Mouse (Mus musculus) T-cell, adult 2 months (primary cell): ENCODE data around the gene Faap24.

ENCODE experiments used
- DNase-seq: peaks from one replicate; pipeline ENCODE4 v3.0.0; 2022; ENCODE audit warnings: low spot score

Gene Faap24

DNA sequence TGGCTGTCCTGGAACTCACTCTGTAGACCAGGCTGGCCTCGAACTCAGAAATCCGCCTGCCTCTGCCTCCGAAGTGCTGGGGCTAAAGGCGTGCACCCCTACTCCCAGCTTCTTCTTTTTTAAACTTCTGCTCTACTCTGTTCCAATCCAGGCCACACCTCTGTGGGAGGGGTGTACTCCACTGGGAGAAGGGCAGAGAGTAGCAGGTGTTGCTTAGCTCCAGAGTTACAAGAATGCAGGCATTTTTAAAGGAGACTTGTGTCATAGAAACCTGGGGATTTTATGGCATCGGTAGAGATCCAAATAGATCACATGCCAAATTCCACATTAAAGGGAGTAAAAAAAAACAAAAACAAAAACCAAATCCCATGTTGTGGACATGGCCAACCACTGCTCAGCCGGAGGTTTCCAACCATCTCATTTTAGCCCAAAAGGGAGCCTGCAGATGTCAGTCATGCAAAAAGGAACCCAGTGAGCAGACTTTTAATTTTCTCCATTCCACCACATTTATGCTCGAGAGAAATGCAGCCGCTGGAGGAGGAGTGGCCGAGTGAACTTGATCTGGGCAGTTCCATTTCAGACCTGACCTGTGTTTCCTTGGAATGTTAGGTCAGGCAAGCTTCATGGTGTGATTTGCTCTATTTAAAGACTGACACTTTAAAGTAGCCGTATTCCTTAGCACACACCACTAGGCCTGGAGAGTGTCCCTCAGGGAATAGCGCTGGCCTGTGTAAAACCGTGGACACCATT is 31.3 kb downstream of the Faap24 start:
- no peak for DNase-seq

DNA sequence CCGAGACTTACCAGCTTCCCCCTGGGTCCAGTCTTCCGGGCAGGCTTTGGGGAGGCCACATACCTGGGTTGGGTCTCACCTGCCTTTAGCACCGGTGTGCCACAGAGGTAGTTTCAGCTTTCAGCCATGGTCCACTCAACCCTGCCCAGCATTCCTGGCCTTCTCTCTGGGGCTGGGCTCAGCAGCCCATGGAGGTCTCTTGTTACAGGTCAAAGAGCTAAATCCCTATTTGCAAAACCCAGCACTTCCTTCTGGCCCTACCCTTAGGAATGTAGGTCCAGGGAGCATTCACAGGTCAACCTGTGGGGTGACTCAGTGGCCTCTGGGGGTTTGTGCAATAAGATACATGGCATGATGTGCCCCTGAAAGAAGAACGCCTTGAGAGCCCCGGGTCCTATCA is 33.8 kb downstream of the Faap24 start:
- DNase-seq, result no peak

DNA sequence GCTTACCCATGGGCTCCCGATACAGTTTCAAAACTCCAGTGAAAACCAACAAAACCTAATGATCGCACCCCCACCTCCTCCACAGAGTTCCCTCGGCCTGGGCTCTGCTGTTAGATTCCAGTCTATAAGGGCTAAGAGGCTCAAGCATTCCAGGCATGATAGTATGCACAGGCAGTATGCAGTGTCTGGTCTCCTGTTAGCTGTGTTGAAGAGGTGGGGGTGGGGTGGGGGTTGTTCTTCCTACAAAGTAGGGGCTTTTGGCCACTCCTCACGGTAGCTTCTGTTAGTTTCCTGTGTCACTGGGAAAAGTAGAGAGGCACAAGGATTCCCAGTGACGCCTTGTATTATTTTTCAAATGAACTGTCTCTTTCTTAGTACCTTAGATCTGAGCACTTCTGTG is 34.4 kb downstream of the Faap24 start:
- no peak for DNase-seq

DNA sequence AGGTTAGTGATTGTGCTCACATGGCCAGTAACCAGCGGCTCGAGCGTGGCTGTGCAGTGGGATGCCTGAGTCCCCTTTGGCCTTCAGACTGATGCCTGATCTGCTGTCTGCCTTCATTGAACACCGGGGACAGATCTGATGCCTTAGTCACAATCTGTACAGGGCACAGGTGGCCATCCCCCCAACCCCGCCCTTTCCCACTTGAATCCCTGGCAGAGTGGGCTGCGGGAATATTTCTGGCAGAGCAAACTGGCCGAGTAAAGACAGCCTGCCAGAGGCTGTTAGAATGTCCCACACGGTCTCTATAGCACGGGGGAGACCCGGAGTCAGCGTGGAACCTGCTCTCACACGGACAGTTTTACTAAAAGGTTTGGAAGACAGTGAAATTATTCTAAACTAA is 39.0 kb downstream of the Faap24 start:
- no peak for DNase-seq

DNA sequence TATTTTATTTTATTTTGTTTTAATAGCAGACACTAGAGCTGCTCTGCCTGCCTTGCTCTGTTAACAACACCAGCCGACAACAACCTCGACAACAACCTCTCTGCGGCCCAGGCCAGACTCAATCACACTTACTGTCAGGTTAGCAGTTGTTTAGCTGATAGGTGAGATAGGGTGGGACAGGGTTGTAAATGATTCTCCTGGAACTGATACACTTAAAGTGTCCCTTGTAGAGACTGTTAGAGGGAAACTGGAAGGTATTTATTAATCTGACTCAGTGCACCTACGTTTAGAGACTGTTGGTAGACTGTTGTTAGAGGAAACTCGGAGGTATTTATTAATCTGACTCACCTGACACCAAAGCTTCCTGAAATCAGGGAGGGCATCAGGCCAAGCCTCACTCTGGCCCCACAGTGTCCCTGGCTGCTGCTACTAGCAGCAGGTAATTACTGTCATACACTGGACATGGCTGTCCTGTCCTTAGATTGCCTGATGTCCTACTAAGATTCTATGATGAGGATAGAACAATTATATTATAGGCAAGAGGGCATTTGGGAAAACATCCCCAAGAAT is 41.2 kb downstream of the Faap24 start:
- no peak for DNase-seq

DNA sequence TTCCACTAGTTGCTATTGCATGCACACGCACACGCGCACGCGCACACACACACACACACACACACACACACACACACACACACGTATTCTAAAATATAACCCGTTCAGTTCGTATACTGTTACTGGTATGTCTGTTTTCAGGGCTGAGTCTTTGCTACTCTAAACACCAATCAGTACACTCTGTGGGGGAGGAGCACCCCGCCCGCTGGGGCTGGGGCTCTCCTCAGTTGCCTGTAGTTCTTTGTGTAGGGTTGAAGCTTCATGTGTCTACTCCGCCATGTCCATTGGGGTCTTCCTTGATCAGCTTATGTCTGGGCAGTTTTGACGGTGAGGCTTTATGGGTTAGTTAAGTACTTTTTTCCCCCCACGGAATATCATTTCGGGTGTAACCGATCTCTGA is 43.3 kb downstream of the Faap24 start:
- DNase-seq, result no peak

DNA sequence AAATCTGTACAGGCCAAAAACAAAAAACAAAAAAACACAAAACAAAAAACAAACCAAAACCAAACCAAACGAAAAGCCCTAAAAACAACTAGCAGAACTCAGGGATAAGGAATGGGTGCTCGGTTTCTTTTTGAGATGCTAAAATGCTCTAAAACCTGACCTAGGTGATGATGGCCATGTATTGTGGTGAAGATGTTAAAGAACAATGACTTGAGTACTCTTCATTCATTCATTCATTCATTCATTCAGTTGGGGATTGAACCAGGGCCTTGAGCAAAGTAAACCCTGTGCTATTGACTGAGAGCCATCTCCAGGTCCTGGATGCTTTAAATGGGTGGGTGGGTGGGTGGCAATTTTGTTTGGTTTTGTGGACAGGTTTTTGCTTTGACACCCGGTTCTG is 45.5 kb downstream of the Faap24 start:
- no peak for DNase-seq

DNA sequence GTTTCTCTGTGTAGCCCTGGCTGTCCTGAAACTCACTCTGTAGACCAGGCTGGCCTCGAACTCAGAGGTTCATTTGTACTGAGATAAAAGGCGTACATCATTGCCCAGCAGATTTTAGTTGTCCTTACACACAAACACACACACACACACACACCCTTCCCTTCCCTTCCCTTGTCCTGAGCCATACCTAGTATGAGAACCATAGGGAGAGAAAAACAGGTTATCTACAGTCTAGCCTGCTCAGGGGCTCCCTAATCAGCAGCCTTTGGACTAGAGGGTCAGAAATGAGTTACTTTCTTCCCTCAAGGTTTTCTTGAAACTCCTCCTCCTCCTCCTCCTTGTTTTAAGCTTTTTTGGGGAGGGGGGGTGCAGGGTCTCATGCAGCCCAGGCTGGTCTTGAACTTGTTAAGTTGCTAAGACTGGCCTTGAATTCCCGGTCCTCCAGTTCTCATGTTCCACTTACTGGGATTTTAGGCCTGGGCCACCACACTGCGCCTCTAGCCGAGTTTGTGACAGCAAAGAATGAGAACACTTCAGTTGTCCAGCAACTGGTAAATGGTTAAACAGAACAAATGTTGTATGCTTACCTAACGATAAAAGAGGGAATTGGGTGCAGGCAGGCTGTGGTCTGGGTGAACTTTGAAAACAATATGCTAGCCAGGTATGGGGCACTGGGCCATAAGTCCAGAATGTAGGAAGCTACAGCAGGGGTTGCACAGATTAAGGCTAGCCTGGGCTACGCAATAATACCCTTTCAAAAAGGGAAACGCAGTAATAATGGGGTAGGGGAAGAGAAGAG is 46.6 kb downstream of the Faap24 start:
- no peak for DNase-seq

DNA sequence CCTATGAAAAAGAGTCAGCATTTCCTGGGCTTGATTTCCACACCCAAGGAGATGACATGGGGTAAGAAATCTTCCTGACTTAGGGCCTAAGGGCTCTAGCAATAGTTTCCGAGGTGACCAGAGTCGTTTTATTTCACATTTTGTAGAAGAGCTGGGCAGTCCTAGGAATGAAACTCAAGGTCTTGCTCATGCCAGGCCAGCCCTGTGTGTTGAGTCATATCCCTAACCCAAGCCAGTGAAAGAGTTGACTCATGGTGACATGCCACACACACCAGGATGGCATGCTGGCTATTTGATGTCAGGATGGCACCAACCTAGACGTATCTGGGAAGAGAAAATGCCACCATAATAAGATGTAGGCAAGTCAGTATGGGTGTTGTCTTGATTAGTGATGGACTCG is 47.6 kb downstream of the Faap24 start:
- DNase-seq, result no peak

DNA sequence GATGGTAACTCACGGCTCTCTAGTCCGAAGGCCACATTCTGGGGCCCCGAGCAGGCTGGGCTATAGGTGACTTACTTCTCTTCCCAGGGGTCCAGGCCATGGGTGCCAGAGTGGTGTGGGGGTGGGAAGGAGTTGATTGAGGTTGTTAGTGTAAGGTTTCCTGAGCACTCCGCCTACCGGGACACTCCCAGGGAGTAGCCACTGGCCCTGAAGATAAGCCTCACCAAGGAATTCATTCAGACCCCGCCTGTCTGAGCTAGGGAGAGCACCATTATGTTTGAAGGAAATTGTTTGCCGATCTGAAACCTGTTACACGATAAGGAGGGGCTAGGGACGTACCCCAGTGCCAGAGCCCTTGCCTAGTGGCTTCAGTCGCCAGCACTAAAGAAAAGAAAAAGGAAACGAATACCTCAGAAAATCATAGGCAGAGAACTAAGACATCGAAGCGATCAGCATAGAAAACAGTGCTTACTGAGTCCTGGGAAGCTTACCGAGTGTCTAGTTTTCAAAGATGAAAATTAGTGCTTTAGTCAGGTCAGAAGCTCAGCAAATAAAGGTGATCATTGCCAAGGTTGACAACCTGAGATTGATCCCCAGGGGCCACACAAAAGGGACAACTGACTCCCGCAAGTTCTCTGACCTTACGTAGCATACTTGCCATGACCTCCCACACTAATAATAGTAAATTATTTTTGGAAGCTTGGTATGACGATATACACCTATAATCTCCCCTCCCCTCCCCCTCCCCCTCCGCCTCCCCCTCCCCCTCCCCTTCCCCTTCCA is 48.5 kb downstream of the Faap24 start:
- DNase-seq, result no peak

DNA sequence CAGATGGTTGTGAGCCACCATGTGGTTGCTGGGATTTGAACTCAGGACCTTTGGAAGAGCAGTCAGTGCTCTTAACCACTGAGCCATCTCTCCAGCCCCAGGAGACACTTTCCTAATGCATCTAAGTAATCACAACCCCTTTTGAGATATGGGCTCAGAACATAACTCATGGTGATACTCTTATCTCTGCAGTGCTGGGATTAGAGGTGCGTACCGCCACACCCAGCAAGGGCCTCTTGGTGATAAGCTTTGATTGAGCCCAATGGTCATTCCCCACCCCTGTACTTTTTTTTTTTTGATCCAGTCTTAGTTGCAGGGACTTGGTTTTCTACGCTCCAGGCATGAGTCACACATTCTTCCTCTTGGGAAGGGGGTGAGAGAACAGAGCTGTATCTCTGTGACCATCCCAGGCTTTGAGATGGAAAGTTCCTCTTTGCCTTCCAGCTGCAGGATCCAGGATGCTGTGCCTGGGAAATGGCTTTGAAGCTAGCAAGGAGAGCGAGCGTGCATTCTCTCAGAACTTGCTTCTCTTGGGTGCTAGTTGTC is 51.8 kb downstream of the Faap24 start:
- DNase-seq, result no peak

DNA sequence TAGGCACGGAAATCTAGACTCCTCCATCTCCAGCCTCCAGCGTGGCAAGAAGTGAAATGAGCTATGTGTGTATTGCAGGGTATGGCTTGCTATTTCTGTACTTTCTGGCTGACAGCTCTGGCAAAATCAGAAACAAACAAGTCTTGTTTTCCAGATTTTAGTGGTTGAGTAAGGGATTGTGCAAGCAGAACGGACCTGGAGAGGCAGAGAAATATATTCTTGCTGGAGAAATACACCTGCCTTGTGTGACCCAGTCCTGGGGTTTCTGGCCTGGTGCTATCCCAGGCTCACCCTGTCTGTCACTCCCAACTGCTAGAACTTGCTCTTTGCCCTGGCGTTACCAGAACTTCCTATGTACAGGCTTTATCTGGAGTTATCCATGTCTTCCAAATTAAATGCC is 54.1 kb downstream of the Faap24 start:
- DNase-seq, result no peak
